Mouse (Mus musculus) megakaryocyte, embryonic 14.5 days (primary cell): ENCODE data around the gene Cnnm4.

Experiments used
- FLI1 ChIP-seq: IDR thresholded peaks from 2 replicates; pipeline ENCODE4 v1.6.1; 2012; ENCODE audit warnings: low read length, inconsistent platforms, mixed read lengths
- GATA1 ChIP-seq: IDR thresholded peaks from 3 replicates; pipeline ENCODE4 v1.6.1; 2012; ENCODE audit warnings: mixed read lengths, low read length, inconsistent platforms, borderline replicate concordance

GRCm38 (mm10) chr1:36497312-36497711, 25.9 kb downstream of the Cnnm4 start:
- TF ChIP-seq GATA1 (no peak), FLI1 (no peak)
